Mouse (Mus musculus): ENCODE data around the gene Pcca. TPM values are rescaled to one million over a fixed set of nuclear protein-coding genes. Genes with fewer than 3 reads are reported as not detected.
A peak's percentile ranks its signal among the peaks of the same experiment; 100 is the strongest.

The Pcca gene
- polyA plus RNA-seq, 1 experiment: 25.1 TPM

DNA sequence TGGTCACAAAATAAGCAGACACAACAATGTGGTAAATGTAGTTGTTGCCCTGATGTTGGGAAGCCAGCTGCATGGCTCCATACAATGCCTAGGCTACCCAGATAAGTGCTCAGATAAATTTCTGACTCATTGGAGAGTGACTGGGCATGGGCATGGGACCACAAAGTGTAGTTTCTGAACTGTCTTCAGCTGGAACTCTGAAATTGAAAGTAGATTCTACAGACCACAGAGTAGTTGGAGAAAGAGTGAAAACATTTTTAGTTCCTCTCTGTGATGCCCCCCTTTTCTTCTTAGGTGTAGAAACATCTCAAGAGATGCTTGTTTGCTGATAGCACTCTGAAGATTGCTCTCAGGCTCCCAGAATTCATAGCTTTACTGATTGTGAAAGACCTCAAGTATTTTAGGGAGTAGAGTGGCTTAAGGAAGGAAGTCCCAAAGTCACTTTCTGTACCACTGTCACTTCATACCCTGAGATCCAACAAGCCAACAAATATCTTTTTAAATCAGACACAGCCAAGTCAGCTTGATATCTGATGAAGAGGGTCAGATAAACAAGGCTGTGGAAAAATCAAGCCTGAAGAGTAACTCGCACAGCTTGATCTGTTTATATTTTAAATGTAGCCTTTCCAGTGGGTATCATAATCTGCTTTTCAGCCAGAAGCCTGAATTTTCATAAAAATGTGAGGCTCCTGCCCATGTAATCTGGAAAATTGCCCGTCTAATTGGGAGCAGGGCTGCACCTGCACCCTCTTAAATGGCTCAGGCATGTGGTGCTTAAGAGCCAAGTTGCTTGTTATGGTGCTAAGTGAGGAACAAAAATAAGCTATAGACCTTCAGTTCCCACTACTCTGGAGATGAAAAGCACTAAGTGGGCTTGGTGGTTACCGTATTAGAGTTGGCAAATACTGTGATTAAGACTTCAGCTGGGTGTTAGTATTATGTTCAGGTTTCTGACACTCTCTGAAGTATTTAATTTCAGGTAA lies 214.0 kb downstream of the Pcca start:
- TF ChIP-seq POLR2A (IDR thresholded peaks at IDR 0.05; ENCODE audit: insufficient read depth, low read length) (no peak), CTCF (IDR thresholded peaks at IDR 0.05; ENCODE audit: low read depth, low read length) (no peak), EP300 (IDR thresholded peaks at IDR 0.05; ENCODE audit: insufficient read depth, low read depth, low read length) (no peak)
- H3K27ac ChIP-seq (ENCODE audit: insufficient read depth, low read length): no peak overlapping the region
- no peaks in the 10 kb centered on the region for H3K27me3 ChIP-seq (ENCODE audit: control insufficient read depth, insufficient read depth, low read length, poor library complexity, severe bottlenecking)
- no peak overlapping the region for H3K4me3 ChIP-seq (ENCODE audit: low read depth, low read length)
- H3K36me3 ChIP-seq (ENCODE audit: control insufficient read depth, insufficient read depth, low read length, poor library complexity, severe bottlenecking): no peaks in the 10 kb centered on the region
- H3K4me1 ChIP-seq (ENCODE audit: control insufficient read depth, insufficient read depth, low read length): no peaks in the 10 kb centered on the region
- H3K9me3 ChIP-seq (replicated peaks; ENCODE audit: control insufficient read depth, insufficient read depth, low read length, poor library complexity, severe bottlenecking): no peaks in the 10 kb centered on the region; the same call in 1 of the 2 replicates
- H3K9ac ChIP-seq (ENCODE audit: low read depth, poor library complexity, severe bottlenecking): no peak overlapping the region

DNA sequence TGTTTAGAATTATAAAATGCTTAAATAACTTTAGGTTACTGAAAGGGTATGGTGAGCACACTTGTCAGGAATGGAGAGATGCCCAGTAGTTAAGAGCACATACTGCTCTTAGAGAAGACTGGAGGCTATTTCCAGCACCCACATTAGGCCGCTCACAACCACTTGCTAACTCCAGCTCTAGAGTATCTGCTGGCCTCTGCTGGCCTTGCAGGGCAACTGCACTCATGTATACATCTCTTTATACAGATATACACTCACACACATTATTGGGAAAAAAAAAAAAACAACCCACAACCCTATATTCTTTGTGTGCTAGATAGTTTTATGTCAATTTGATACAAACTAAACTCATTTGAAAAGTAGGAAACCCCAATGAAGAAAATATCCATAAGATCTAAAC lies 217.4 kb downstream of the Pcca start:
- Histone ChIP-seq H3K27ac (ENCODE audit: insufficient read depth, low read length) (no peak overlapping the region), H3K9ac (ENCODE audit: low read depth, poor library complexity, severe bottlenecking) (no peak overlapping the region), H3K27me3 (ENCODE audit: control insufficient read depth, insufficient read depth, low read length, poor library complexity, severe bottlenecking) (no peaks in the 10 kb centered on the region), H3K9me3 (replicated peaks; ENCODE audit: control insufficient read depth, insufficient read depth, low read length, poor library complexity, severe bottlenecking) (no peaks in the 10 kb centered on the region; the same call in 1 of the 2 replicates), H3K4me3 (ENCODE audit: low read depth, low read length) (no peak overlapping the region), H3K36me3 (ENCODE audit: control insufficient read depth, insufficient read depth, low read length, poor library complexity, severe bottlenecking) (no peaks in the 10 kb centered on the region), H3K4me1 (ENCODE audit: control insufficient read depth, insufficient read depth, low read length) (no peaks in the 10 kb centered on the region)
- TF ChIP-seq CTCF (IDR thresholded peaks at IDR 0.05; ENCODE audit: low read depth, low read length) (peak; percentile 37), EP300 (IDR thresholded peaks at IDR 0.05; ENCODE audit: insufficient read depth, low read depth, low read length) (no peak)

DNA sequence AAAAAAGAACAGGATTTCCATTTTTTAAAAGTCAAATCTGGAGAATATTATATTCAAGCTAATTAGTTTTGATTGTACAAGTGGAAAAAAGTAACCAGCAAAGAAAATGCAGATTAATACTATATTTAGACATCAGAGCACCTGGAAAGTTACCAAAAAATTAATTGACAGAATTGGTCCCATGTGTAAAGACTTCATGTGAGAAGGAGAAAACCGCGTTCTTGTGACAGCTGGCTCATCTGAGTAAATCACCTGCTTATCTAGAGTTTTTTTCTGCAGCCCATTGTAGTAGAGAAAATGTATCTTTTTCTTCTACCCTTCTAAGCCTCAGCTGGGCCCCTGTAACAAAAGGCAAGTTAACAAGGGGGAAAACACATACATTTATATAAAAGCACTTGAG lies 219.2 kb downstream of the Pcca start:
- Histone ChIP-seq H3K27me3 (ENCODE audit: control insufficient read depth, insufficient read depth, low read length, poor library complexity, severe bottlenecking) (no peaks in the 10 kb centered on the region), H3K4me3 (ENCODE audit: low read depth, low read length) (no peak overlapping the region), H3K4me1 (ENCODE audit: control insufficient read depth, insufficient read depth, low read length) (no peaks in the 10 kb centered on the region), H3K27ac (ENCODE audit: insufficient read depth, low read length) (no peak overlapping the region), H3K36me3 (ENCODE audit: control insufficient read depth, insufficient read depth, low read length, poor library complexity, severe bottlenecking) (no peaks in the 10 kb centered on the region), H3K9ac (ENCODE audit: low read depth, poor library complexity, severe bottlenecking) (no peak overlapping the region), H3K9me3 (replicated peaks; ENCODE audit: control insufficient read depth, insufficient read depth, low read length, poor library complexity, severe bottlenecking) (no peaks in the 10 kb centered on the region; the same call in 1 of the 2 replicates)
- TF ChIP-seq CTCF (IDR thresholded peaks at IDR 0.05; ENCODE audit: low read depth, low read length): no peak
- no peak for TF ChIP-seq POLR2A (IDR thresholded peaks at IDR 0.05; ENCODE audit: insufficient read depth, low read length)
- TF ChIP-seq EP300 (IDR thresholded peaks at IDR 0.05; ENCODE audit: insufficient read depth, low read depth, low read length): no peak

DNA sequence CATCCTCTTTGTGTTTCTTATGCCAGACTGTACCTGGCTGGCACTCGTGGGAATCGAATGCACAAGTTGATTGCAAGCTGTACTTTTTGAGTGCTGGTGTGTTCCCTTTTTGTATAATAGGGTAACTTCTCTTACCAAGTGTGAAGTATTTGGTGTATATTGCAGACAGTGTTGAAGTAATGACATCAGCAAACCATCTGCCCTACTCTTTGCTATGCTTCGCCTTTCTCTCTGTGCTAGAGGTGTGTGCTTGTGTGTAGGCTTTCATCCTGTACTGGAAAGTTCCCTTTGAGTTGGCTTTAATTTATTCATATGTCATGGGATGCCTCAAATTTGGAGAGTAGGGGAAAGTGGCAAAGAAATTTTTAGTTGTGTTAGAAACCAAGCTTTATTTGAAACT lies 220.2 kb downstream of the Pcca start:
- H3K27me3 ChIP-seq (ENCODE audit: control insufficient read depth, insufficient read depth, low read length, poor library complexity, severe bottlenecking): no peaks in the 10 kb centered on the region
- H3K4me3 ChIP-seq (ENCODE audit: low read depth, low read length): no peak overlapping the region
- no peaks in the 10 kb centered on the region for H3K36me3 ChIP-seq (ENCODE audit: control insufficient read depth, insufficient read depth, low read length, poor library complexity, severe bottlenecking)
- H3K9me3 ChIP-seq (replicated peaks; ENCODE audit: control insufficient read depth, insufficient read depth, low read length, poor library complexity, severe bottlenecking): no peaks in the 10 kb centered on the region; the same call in 1 of the 2 replicates
- TF ChIP-seq CTCF (IDR thresholded peaks at IDR 0.05; ENCODE audit: low read depth, low read length) (no peak), EP300 (IDR thresholded peaks at IDR 0.05; ENCODE audit: insufficient read depth, low read depth, low read length) (no peak), POLR2A (IDR thresholded peaks at IDR 0.05; ENCODE audit: insufficient read depth, low read length) (no peak)
- no peak overlapping the region for H3K27ac ChIP-seq (ENCODE audit: insufficient read depth, low read length)
- no peak overlapping the region for H3K9ac ChIP-seq (ENCODE audit: low read depth, poor library complexity, severe bottlenecking)
- no peaks in the 10 kb centered on the region for H3K4me1 ChIP-seq (ENCODE audit: control insufficient read depth, insufficient read depth, low read length)

DNA sequence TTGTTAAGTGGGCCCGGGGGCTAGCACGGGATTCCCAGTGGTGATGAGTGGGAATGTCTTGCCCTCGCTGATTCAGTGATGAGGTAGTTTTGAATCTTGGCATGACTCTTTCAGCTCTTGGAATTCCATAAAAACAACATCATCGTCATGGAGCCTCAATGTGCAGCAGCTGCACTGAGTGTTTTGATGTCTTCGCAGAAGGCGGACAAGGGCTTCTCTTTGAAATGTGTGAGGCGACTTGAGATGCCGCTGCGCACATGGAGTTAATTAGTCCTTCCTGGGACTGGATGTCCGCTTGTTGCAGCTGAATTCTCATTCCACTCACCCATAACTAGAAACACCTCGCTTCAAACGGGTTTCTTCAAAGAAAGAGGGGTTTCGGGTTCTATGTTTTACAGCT lies 221.4 kb downstream of the Pcca start:
- H3K4me1 ChIP-seq (ENCODE audit: control insufficient read depth, insufficient read depth, low read length): no peaks in the 10 kb centered on the region
- no peaks in the 10 kb centered on the region for H3K36me3 ChIP-seq (ENCODE audit: control insufficient read depth, insufficient read depth, low read length, poor library complexity, severe bottlenecking)
- H3K4me3 ChIP-seq (ENCODE audit: low read depth, low read length): no peak overlapping the region
- H3K27ac ChIP-seq (ENCODE audit: insufficient read depth, low read length): no peak overlapping the region
- TF ChIP-seq CTCF (IDR thresholded peaks at IDR 0.05; ENCODE audit: low read depth, low read length) (no peak), POLR2A (IDR thresholded peaks at IDR 0.05; ENCODE audit: insufficient read depth, low read length) (no peak), EP300 (IDR thresholded peaks at IDR 0.05; ENCODE audit: insufficient read depth, low read depth, low read length) (no peak)
- no peak overlapping the region for H3K9ac ChIP-seq (ENCODE audit: low read depth, poor library complexity, severe bottlenecking)
- H3K27me3 ChIP-seq (ENCODE audit: control insufficient read depth, insufficient read depth, low read length, poor library complexity, severe bottlenecking): no peaks in the 10 kb centered on the region
- H3K9me3 ChIP-seq (replicated peaks; ENCODE audit: control insufficient read depth, insufficient read depth, low read length, poor library complexity, severe bottlenecking): no peaks in the 10 kb centered on the region; the same call in 1 of the 2 replicates

DNA sequence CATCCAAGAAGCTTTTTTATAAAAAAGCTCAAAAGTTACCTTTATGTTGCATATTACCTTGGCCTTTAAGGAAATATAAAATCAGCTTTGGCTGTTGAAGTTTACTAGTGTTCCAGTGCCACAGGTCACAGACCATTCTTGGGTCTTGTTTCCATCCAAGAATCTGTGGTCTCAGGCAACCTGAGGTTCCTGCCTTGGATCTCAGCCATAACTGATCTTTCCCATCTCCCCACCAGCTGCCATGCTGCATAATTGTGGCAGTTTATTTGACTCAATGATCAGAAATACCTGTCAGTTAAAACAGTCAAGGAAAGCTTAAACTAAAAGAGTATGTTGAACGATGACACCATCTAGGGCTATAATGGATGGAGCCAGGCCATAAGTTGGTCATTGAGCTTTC lies 222.5 kb downstream of the Pcca start:
- Histone ChIP-seq H3K4me1 (ENCODE audit: control insufficient read depth, insufficient read depth, low read length) (no peaks in the 10 kb centered on the region), H3K36me3 (ENCODE audit: control insufficient read depth, insufficient read depth, low read length, poor library complexity, severe bottlenecking) (no peaks in the 10 kb centered on the region), H3K9ac (ENCODE audit: low read depth, poor library complexity, severe bottlenecking) (no peak overlapping the region), H3K27ac (ENCODE audit: insufficient read depth, low read length) (no peak overlapping the region), H3K27me3 (ENCODE audit: control insufficient read depth, insufficient read depth, low read length, poor library complexity, severe bottlenecking) (no peaks in the 10 kb centered on the region), H3K9me3 (replicated peaks; ENCODE audit: control insufficient read depth, insufficient read depth, low read length, poor library complexity, severe bottlenecking) (no peaks in the 10 kb centered on the region), H3K4me3 (ENCODE audit: low read depth, low read length) (no peak overlapping the region)
- TF ChIP-seq POLR2A (IDR thresholded peaks at IDR 0.05; ENCODE audit: insufficient read depth, low read length) (no peak), CTCF (IDR thresholded peaks at IDR 0.05; ENCODE audit: low read depth, low read length) (no peak), EP300 (IDR thresholded peaks at IDR 0.05; ENCODE audit: insufficient read depth, low read depth, low read length) (no peak)

Measured in ES-Bruce4 (cell line).